Mouse (Mus musculus) midbrain, embryonic 11.5 days (tissue): Measurements from ENCODE around the gene Prpf40a. TPM values are rescaled to one million over a fixed set of nuclear protein-coding genes. Genes with fewer than 3 reads are reported as not detected.

ENCODE experiments used
- ATAC-seq: fragments of 200-750 bp; cut with Nextera tagmentation; 2 replicates; pipeline ENCODE4 v1.8.0; 2017; ENCODE audit warnings: moderate TSS enrichment, moderate library complexity; ENCODE audit not compliant: low FRiP score
- DNase-seq: peaks from one replicate; pipeline ENCODE4 v3.0.0; 2015; ENCODE audit warnings: low spot score; ENCODE audit errors: missing footprints
- H3K27ac ChIP-seq: fragments of 300-500 bp; sonication (generic); 2 replicates; pipeline ENCODE4 v1.5.1; 2014; ENCODE audit warnings: low read depth, low read length
- H3K27me3 ChIP-seq: fragments of 300-500 bp; sonication (generic); 2 replicates; pipeline ENCODE4 v1.6.1; 2014; ENCODE audit warnings: mild to moderate bottlenecking, low read length, moderate library complexity, mixed read lengths; ENCODE audit not compliant: control insufficient read depth, insufficient read depth
- H3K36me3 ChIP-seq: fragments of 300-500 bp; sonication (generic); 2 replicates; pipeline ENCODE4 v1.6.1; 2014; ENCODE audit warnings: mild to moderate bottlenecking, low read length, moderate library complexity, mixed read lengths; ENCODE audit not compliant: control insufficient read depth, insufficient read depth
- H3K4me1 ChIP-seq: fragments of 300-500 bp; sonication (generic); 2 replicates; pipeline ENCODE4 v1.6.1; 2014; ENCODE audit warnings: low read length; ENCODE audit not compliant: control insufficient read depth, insufficient read depth
- H3K4me2 ChIP-seq: fragments of 300-500 bp; sonication (generic); 2 replicates; pipeline ENCODE4 v1.6.1; 2014; ENCODE audit warnings: mild to moderate bottlenecking, moderate library complexity
- H3K4me3 ChIP-seq: fragments of 300-500 bp; sonication (generic); 2 replicates; pipeline ENCODE4 v1.5.1; 2014; ENCODE audit warnings: low read depth, low read length
- H3K9ac ChIP-seq: fragments of 300-500 bp; sonication (generic); 2 replicates; pipeline ENCODE4 v1.6.1; 2014; ENCODE audit warnings: low read length
- H3K9me3 ChIP-seq: fragments of 300-500 bp; sonication (generic); 2 replicates; pipeline ENCODE4 v1.6.1; 2016; ENCODE audit warnings: low read length; ENCODE audit not compliant: control insufficient read depth
- WGBS: fragments of 180-500 bp; shearing (Covaris S2); extraction: QIAGEN DNeasy Blood & Tissue Kit; methylation state at CpG from one replicate; pipeline ENCODE4 v1.1.7; 2014; 5-methylcytosine and 5-hydroxymethylcytosine counted together
- polyA plus RNA-seq: library from polyadenylated mRNA; unstranded; fragments of >200 nt; fragmentation: Nextera tagmentation; extraction: Ambion mirVana; gene quantifications from 2 replicates; pipeline ENCODE4 v1.2.1, GENCODE M21; 2014

The Prpf40a gene
- polyA plus RNA-seq, 1 experiment from 2014 or later = 190 TPM

GRCm38 (mm10) chr2:53095489-53095888, 95.6 kb downstream of the Prpf40a start:
- 96% methylated on average over 3 of the region's 3 CpGs for WGBS
- no peaks in the 10 kb centered on the region for H3K9me3 ChIP-seq
- H3K4me3 ChIP-seq = no peak overlapping the region
- no peak for ATAC-seq
- no peak overlapping the region for H3K4me2 ChIP-seq
- H3K9ac ChIP-seq = no peak overlapping the region
- no peak overlapping the region for H3K27ac ChIP-seq
- DNase-seq = no peak
- no peaks in the 10 kb centered on the region for H3K4me1 ChIP-seq
- H3K27me3 ChIP-seq = no peaks in the 10 kb centered on the region
- H3K36me3 ChIP-seq = no peaks in the 10 kb centered on the region

- Histone ChIP-seq H3K36me3 (no peaks in the 10 kb centered on the region), H3K4me3 (no peak overlapping the region), H3K27ac (no peak overlapping the region), H3K4me2 (no peak overlapping the region), H3K27me3 (no peaks in the 10 kb centered on the region), H3K9me3 (no peaks in the 10 kb centered on the region), H3K4me1 (no peaks in the 10 kb centered on the region), H3K9ac (no peak overlapping the region)
- ATAC-seq (no peak), DNase-seq (no peak)
- 91% methylated on average over 9 of the region's 9 CpGs for WGBS
These were observed 96.1 kb downstream of the Prpf40a start for GRCm38 (mm10) chr2:53095031-53095430.

- Histone ChIP-seq H3K27me3 (no peaks in the 10 kb centered on the region), H3K9me3 (no peaks in the 10 kb centered on the region), H3K4me3 (no peak overlapping the region), H3K36me3 (no peaks in the 10 kb centered on the region), H3K9ac (no peak overlapping the region), H3K27ac (no peak overlapping the region), H3K4me1 (no peaks in the 10 kb centered on the region), H3K4me2 (no peak overlapping the region)
- ATAC-seq (no peak), DNase-seq (no peak)
- 88% methylated on average over 3 of the region's 3 CpGs for WGBS
These were observed 102.3 kb downstream of the Prpf40a start for GRCm38 (mm10) chr2:53088744-53089143.

DNA sequence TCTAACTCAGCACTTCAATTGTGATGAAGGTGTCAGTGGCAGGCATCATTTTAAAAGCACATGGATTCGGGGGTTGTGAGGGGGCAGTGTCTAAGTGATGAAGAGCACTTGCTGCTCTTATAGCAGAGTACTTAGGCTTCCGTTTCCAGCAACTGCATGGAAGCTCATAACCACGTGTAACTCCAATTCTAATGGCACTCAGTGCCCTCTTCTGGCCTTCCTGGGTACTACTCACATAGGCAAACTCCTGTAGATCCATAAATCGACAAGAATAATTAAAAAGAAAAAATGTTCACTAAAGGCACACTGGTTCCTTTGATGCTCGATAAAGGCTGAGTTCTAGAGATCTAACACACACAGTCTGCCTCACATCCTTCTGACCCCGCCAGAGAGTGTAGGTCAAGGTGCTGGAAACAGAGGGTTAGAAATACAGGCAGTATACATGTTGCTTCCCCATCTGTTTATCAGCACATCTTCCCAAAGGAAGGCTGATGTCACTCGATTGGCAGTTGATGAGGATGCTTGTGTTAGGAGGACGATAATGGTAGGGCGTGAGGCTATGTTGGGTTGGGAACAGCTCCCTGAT, 105.4 kb downstream of the Prpf40a start:
- H3K36me3 ChIP-seq = no peaks in the 10 kb centered on the region
- DNase-seq (peak; percentile 90), ATAC-seq (0 out of 2 replicates have a peak, but pooled peaks have one; percentile 43)
- 57% methylated on average over 9 of the region's 9 CpGs for WGBS
- no peak overlapping the region for H3K4me3 ChIP-seq
- no peak overlapping the region for H3K27ac ChIP-seq
- no peaks in the 10 kb centered on the region for H3K9me3 ChIP-seq
- H3K4me1 ChIP-seq = no peaks in the 10 kb centered on the region
- H3K9ac ChIP-seq = no peak overlapping the region
- no peaks in the 10 kb centered on the region for H3K27me3 ChIP-seq
- H3K4me2 ChIP-seq = no peak overlapping the region

Other genes starting within 250 kb of the Prpf40a start
- gene Arl6ip6, start 442 bp upstream of the Prpf40a start, polyA plus RNA-seq = 76.1 and 80.5 TPM in 2 replicates